Mouse (Mus musculus): ENCODE results near the gene Foxa2.

Gene Foxa2

DNA sequence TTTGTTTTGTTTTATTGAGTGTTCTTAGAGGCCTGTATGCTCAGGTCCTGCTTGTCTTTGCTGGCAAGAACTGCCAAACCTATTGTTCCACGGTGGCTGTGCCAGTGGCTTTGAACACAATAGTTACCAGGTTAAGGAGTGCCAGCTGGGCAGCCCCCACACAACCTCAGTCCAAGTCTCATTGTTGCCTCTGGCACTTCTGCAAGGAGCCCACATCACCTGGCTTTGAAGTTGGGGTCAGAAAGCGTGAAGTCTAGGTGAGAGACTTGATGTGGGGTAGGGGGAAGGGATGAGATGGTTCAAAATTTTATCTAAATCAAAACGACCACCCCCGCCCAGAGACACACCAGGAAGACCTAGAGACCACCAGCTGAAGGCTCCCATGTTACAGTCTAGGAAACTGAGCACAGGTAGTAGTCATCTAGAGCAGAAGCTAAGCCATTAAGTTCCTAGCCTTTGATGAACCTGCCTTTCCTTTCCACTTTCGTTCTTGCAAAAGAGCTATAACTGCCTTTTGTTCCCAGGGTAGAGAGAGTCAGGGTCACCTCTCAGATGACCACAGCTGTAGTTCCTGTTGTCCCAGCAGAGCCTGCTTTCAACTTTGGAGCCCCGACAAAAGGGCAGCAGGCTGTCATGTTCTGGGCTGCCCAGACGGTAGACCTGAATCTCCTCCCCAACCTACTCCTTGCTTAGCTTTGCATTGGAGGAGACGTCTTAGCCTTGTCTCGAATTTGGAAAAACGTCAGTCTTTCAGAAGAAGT lies 48.4 kb downstream of the Foxa2 start:
- no peak for DNase-seq

DNA sequence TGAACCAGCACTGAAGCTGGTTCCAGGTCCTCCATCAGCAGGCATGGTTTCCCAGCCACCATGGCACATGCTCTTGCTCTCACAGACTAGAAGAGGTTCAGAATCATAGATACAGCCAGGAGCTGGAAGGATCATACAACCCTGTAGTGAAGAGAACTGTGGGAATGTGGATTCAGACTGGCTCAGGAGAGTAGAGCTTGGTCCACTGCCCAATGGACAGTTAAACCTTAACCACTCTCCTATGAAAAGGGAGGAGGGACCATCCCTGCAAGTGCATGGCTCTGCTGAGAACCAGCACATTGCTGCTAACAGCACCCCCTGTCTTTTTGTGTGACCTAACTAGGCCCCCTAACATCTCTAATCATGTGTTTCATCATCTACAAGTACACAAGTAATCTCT lies 50.0 kb downstream of the Foxa2 start:
- no peak for DNase-seq

DNA sequence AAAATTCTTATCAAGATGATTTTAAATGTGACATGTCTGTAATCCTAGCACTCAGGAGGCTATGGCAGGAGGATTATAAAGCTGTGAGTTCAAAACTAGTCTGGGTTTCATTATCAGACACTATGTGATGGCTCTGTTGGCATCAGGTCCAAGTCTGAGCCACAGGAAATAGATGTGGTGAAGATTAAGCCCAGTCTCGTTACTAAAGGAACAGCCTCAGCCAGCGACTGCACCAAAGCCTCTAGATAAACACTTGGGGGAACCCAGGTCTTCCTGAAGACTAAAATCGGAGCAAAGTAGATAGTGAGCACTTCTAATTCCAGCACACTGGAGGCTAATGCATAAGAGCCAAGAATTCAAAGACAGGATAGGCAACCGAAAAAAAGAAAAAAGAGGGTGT lies 52.9 kb downstream of the Foxa2 start:
- no peak for DNase-seq

DNA sequence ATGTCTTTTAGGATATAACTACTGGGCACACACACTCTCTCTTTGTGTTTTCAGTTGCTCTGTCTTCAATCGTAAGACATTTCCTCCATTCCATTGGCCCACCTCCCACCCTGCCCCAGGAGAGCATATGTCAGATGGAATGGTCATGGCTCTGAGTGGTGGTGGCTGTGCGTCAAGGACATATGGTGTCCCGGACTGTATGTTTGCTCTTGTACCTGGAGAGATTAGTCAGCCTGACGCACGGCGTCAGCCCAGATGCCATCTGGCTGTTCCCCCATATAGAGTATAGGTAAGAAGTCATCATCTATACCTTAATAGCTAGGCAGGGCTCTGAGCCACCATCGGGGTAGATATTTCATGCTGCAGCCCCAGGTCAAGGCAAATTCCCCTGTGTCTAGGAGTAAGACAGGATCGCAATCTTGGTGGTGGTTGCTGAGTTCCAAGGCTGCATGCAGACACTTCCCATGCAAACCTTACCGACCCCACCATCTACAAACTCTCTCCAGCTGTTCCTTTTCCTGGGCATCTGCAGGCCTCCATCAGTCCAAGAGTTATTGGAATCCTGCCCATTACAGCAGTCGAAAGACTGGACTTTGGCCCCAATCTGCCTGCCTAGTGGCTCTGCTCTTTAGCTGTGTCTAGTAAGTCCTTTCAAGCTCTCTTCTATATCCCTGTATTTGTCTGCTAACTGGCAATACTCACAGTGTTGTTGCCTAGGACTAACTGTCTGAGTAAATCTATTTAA lies 53.7 kb downstream of the Foxa2 start:
- DNase-seq: no peak

Measured in lung, postnatal 14 days (tissue).